Mouse (Mus musculus) urinary bladder, adult 18-20 months (tissue): ENCODE data around the gene Pigv.

ENCODE experiments used
- DNase-seq, 2 experiments: peaks; one replicate each; pipeline ENCODE4 v3.0.0; 2022; ENCODE audit warnings: low spot score in 2 of 2, mixed read lengths in 2 of 2

Pigv gene

DNA sequence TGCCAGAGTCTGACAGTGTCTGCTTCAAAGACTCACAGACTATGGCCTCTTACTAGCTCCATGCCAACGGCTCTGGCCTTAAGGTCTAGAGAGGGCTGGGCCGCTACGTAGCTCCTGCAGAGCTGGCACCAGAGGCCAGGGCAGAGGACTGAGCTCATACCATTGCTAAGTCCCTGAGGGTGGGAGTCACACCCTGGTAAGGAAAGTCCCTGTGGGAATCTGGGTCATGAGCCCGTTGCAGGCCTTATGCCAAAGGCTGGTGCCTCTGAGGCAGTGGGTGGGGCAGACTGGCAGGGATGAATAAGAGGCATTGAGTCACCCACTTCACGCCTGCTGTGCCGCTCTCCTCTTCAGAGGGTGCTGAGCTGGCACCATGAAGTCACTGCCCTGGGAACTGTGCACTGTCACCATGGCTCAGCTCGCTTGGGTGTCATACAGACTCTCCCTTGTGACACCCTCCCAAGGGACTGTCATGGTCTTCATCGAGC lies 58.1 kb downstream of the Pigv start:
- no peak for DNase-seq

DNA sequence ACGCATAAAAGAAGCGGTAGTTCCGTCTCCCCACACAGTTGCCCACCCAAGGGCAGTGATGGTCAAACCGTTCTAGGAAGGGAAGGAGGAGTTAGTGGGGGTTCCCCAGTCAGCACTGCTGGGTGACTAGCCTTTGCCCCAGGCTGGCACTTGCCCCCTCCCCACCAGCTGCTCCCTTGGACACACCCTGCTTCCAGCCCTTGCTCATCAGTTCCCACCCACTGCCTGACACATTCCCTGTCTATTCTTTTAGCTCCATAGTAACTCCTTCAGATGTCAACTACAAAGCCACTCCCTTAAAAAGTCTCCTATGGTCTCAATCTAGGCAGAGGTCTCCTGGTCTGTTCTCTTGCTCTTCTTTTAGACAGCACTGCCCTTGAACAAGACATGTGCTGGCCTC lies 58.6 kb downstream of the Pigv start:
- DNase-seq, result no peak

DNA sequence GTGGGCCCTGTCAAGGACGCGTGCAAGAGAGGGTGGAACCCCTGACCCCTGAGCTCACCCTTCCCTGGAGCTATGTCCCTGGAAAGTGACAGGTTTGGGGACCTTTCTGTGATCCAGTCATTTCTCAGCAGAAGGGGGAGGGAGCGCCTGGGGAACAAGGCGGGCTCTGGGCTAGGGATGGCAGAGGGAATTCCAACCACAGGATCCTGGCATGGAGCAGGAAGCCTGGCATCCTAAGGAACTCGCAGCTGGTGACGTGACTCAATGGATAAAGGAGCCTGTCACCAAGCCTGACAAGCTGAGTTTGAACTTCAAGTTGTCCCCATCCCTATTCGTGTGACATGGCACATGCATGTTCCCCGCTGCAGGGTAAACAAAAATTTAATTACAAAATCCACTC lies 59.4 kb downstream of the Pigv start:
- no peak for DNase-seq

DNA sequence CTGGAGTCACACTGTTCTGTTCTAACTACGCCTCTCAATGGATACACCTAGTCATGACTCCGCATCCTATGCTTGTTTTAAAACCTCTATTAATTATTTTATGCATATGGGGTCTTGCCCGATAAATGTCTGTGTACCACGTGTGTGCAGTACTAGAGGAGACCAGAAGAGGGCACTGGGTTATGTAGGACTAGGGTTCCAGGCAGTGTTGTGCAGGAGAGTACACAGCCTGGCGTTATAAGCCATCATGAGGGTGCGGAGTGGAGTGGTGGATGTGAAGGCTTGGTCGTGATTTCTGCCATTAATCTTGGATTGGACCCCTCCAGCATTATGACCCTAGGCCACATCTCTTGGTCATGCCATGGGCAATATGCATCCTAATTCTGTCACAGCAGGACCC lies 60.0 kb downstream of the Pigv start:
- no peak for DNase-seq

DNA sequence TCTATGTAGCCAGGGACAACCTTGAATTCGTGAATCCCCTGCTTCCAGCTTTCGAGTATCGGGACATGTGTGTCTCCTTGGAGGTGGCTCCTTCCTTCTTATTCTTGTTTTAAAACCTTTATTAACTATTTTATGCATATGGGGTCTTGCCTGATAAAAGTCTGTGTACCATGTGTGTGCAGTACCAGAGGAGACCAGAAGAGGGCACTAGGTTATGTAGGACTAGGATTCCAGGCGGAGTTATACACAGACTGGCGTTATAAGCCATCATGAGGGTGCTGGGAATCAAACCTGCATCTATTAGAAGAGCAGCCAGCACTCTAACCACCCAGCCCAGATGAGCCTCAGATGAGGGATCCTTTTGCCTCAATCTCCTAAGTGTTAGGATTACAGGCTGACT lies 60.6 kb downstream of the Pigv start:
- no peak for DNase-seq
